Mouse (Mus musculus): Measurements from ENCODE around the gene Cuedc1.

- TF ChIP-seq CTCF (IDR thresholded peaks at IDR 0.05; ENCODE audit: low read depth) (no peak), EP300 (IDR thresholded peaks at IDR 0.05; ENCODE audit: low read depth) (no peak)
These were observed 41.5 kb downstream of the Cuedc1 start for GRCm38 (mm10) chr11:88139256-88139861.
